Mouse (Mus musculus) embryo, embryonic 9.5 days (tissue): ENCODE measurements at regions not wholly inside any gene's neighbourhood (a gene's known extent, or its start where the extent isn't known, plus 50 kb on each side); places are given as distances from the start of the nearest gene placed in this dataset.

ENCODE experiments used
- DNase-seq: peaks from one replicate; pipeline ENCODE4 v3.0.0-alpha.2; 2017; ENCODE audit errors: extremely low spot score

- DNase-seq, result no peak
These were observed 502.9 kb downstream of the Kcnj2 start for GRCm38 (mm10) chr11:111568876-111569275.

GRCm38 (mm10) chr11:111577883-111578282 lies 511.9 kb downstream of the Kcnj2 start:
- DNase-seq, result peak; percentile 24

- DNase-seq, result no peak
These were observed 517.0 kb downstream of the Kcnj2 start for GRCm38 (mm10) chr11:111582980-111583379.

GRCm38 (mm10) chr11:111583606-111584005 lies 517.6 kb downstream of the Kcnj2 start:
- peak; percentile 24 for DNase-seq

- no peak for DNase-seq
These were observed 533.5 kb downstream of the Kcnj2 start for GRCm38 (mm10) chr11:111599456-111599855.

- DNase-seq, result no peak
These were observed 539.2 kb downstream of the Kcnj2 start for GRCm38 (mm10) chr11:111605146-111605545.

GRCm38 (mm10) chr11:111610522-111611015 lies 544.6 kb downstream of the Kcnj2 start:
- no peak for DNase-seq

GRCm38 (mm10) chr11:111643603-111644002 lies 577.6 kb downstream of the Kcnj2 start:
- DNase-seq, result no peak

- peak; percentile 63 for DNase-seq
These were observed 586.9 kb downstream of the Kcnj2 start for GRCm38 (mm10) chr11:111652882-111653281.

- no peak for DNase-seq
These were observed 591.8 kb downstream of the Kcnj2 start for GRCm38 (mm10) chr11:111657778-111658177.

- DNase-seq, result peak; percentile 28
These were observed 592.7 kb downstream of the Kcnj2 start for GRCm38 (mm10) chr11:111658362-111659309.

GRCm38 (mm10) chr11:111663269-111663668 lies 597.3 kb downstream of the Kcnj2 start:
- DNase-seq, result no peak

GRCm38 (mm10) chr11:111666336-111666735 lies 600.4 kb downstream of the Kcnj2 start:
- no peak for DNase-seq

GRCm38 (mm10) chr11:111671865-111672264 lies 605.9 kb downstream of the Kcnj2 start:
- no peak for DNase-seq

- no peak for DNase-seq
These were observed 609.7 kb downstream of the Kcnj2 start for GRCm38 (mm10) chr11:111675673-111676072.

- DNase-seq, result no peak
These were observed 616.4 kb downstream of the Kcnj2 start for GRCm38 (mm10) chr11:111682341-111682740.

GRCm38 (mm10) chr11:111683909-111684308 lies 617.9 kb downstream of the Kcnj2 start:
- no peak for DNase-seq

GRCm38 (mm10) chr11:111687769-111688168 lies 621.8 kb downstream of the Kcnj2 start:
- no peak for DNase-seq

GRCm38 (mm10) chr11:111688186-111688860 lies 622.4 kb downstream of the Kcnj2 start:
- no peak for DNase-seq

- no peak for DNase-seq
These were observed 623.9 kb downstream of the Kcnj2 start for GRCm38 (mm10) chr11:111689899-111690298.

- no peak for DNase-seq
These were observed 625.5 kb downstream of the Kcnj2 start for GRCm38 (mm10) chr11:111691512-111691911.

- no peak for DNase-seq
These were observed 630.7 kb downstream of the Kcnj2 start for GRCm38 (mm10) chr11:111696668-111697067.

GRCm38 (mm10) chr11:111699862-111700261 lies 633.9 kb downstream of the Kcnj2 start:
- no peak for DNase-seq
